Mouse (Mus musculus) forebrain, embryonic 10.5 days (tissue): Measurements from ENCODE around the gene Fads6. TPM values are rescaled to one million over a fixed set of nuclear protein-coding genes. Genes with fewer than 3 reads are reported as not detected.

Experiments used
- DNase-seq: peaks from one replicate; pipeline ENCODE4 v3.0.0-alpha.2; 2017; ENCODE audit warnings: low spot score; ENCODE audit errors: extremely low spot score
- H3K27ac ChIP-seq: fragments of 300-500 bp; sonication (generic); 2 replicates; pipeline ENCODE4 v1.5.1; 2016; ENCODE audit warnings: mild to moderate bottlenecking
- H3K27me3 ChIP-seq: fragments of 300-500 bp; sonication (generic); 2 replicates; pipeline ENCODE4 v1.6.1; 2016; ENCODE audit warnings: mild to moderate bottlenecking; ENCODE audit not compliant: poor library complexity, severe bottlenecking
- H3K36me3 ChIP-seq: fragments of 300-500 bp; sonication (generic); replicated peaks from 2 replicates; pipeline ENCODE4 v1.6.1; 2016; ENCODE audit warnings: mild to moderate bottlenecking, moderate library complexity
- H3K4me1 ChIP-seq: fragments of 300-500 bp; sonication (generic); 2 replicates; pipeline ENCODE4 v1.6.1; 2016
- H3K4me3 ChIP-seq: fragments of 300-500 bp; sonication (generic); 2 replicates; pipeline ENCODE4 v1.5.1; 2016; ENCODE audit warnings: mild to moderate bottlenecking, moderate library complexity
- H3K9me3 ChIP-seq: fragments of 300-500 bp; sonication (generic); 2 replicates; pipeline ENCODE4 v1.6.1; 2016; ENCODE audit warnings: mild to moderate bottlenecking, moderate library complexity
- WGBS: fragments of 180-500 bp; shearing (Covaris S2); methylation state at CpG from one replicate; pipeline ENCODE4 v1.1.7; 2016; 5-methylcytosine and 5-hydroxymethylcytosine counted together
- polyA plus RNA-seq: library from polyadenylated mRNA; unstranded; fragments of >200 nt; fragmentation: Nextera tagmentation; extraction: Ambion mirVana; gene quantifications from 2 replicates; pipeline ENCODE4 v1.2.1, GENCODE M21; 2016

Fads6 gene
- polyA plus RNA-seq, 1 experiment from 2014 or later, result 0.45 TPM

GRCm38 (mm10) chr11:115282723-115283485 lies 14.6 kb downstream of the Fads6 start:
- peaks cover 8% of the 10 kb centered on the region for H3K4me1 ChIP-seq
- 89% methylated on average over 8 of the region's 8 CpGs for WGBS
- DNase-seq, result no peak
- no peaks in the 10 kb centered on the region for H3K27me3 ChIP-seq
- no peak overlapping the region for H3K4me3 ChIP-seq
- no peak overlapping the region for H3K27ac ChIP-seq
- H3K36me3 ChIP-seq, result no peaks in the 10 kb centered on the region
- H3K9me3 ChIP-seq, result no peaks in the 10 kb centered on the region

GRCm38 (mm10) chr11:115282295-115282694 lies 15.2 kb downstream of the Fads6 start:
- Histone ChIP-seq H3K27me3 (no peaks in the 10 kb centered on the region), H3K4me1 (peaks cover 11% of the 10 kb centered on the region), H3K36me3 (no peaks in the 10 kb centered on the region), H3K9me3 (no peaks in the 10 kb centered on the region), H3K27ac (no peak overlapping the region), H3K4me3 (no peak overlapping the region)
- no peak for DNase-seq
- 78% methylated on average over 8 of the region's 8 CpGs for WGBS

GRCm38 (mm10) chr11:115279726-115280125 lies 17.7 kb downstream of the Fads6 start:
- no peaks in the 10 kb centered on the region for H3K27me3 ChIP-seq
- H3K4me1 ChIP-seq, result peaks cover 29% of the 10 kb centered on the region

GRCm38 (mm10) chr11:115278176-115278575 lies 19.3 kb downstream of the Fads6 start:
- Histone ChIP-seq H3K4me1 (peaks cover 39% of the 10 kb centered on the region), H3K27me3 (no peaks in the 10 kb centered on the region), H3K27ac (no peak overlapping the region), H3K9me3 (no peaks in the 10 kb centered on the region), H3K36me3 (no peaks in the 10 kb centered on the region), H3K4me3 (peak overlapping the region; percentile 82)
- 75% methylated on average over 6 of the region's 6 CpGs for WGBS
- DNase-seq, result no peak

More at GRCm38 (mm10) chr11:115279726-115280125, 17.7 kb downstream of the Fads6 start:
- no peaks in the 10 kb centered on the region for H3K36me3 ChIP-seq
- 71% methylated on average over 1 of the region's 1 CpGs for WGBS
- no peak for DNase-seq
- H3K9me3 ChIP-seq, result no peaks in the 10 kb centered on the region
- H3K27ac ChIP-seq, result no peak overlapping the region
- H3K4me3 ChIP-seq, result no peak overlapping the region

GRCm38 (mm10) chr11:115277604-115277975 lies 19.9 kb downstream of the Fads6 start:
- DNase-seq, result no peak
- no peaks in the 10 kb centered on the region for H3K36me3 ChIP-seq
- peak overlapping the region; percentile 93 for H3K27ac ChIP-seq
- peaks cover 44% of the 10 kb centered on the region for H3K4me1 ChIP-seq
- peak overlapping the region; percentile 82 for H3K4me3 ChIP-seq
- 19% methylated on average over 7 of the region's 7 CpGs for WGBS
- no peaks in the 10 kb centered on the region for H3K27me3 ChIP-seq
- H3K9me3 ChIP-seq, result no peaks in the 10 kb centered on the region

- no peaks in the 10 kb centered on the region for H3K27me3 ChIP-seq
- peak within 1 kb of the TSS; percentile 82 for H3K4me3 ChIP-seq
- WGBS, result under 1% methylated on average over 42 of the region's 42 CpGs
- H3K36me3 ChIP-seq, result no peaks in the 10 kb centered on the region
- no peaks in the 10 kb centered on the region for H3K9me3 ChIP-seq
- peak; percentile 98 for DNase-seq
- H3K4me1 ChIP-seq, result peaks cover 44% of the 10 kb centered on the region
- peak within 1 kb of the TSS; percentile 93 for H3K27ac ChIP-seq
Measured at GRCm38 (mm10) chr11:115276780-115277603, 20.5 kb downstream of the Fads6 start, which contains the start of gene Fdxr. Gene Fdxr (minus strand): TSS chr11:115277050.

- 55% methylated on average over 3 of the region's 3 CpGs for WGBS
Measured at GRCm38 (mm10) chr11:115275954-115276353, 21.5 kb downstream of the Fads6 start.

GRCm38 (mm10) chr11:115275509-115275908 lies 22.0 kb downstream of the Fads6 start:
- WGBS, result 91% methylated on average over 6 of the region's 6 CpGs
- no peak overlapping the region for H3K27ac ChIP-seq
- H3K27me3 ChIP-seq, result no peaks in the 10 kb centered on the region
- H3K9me3 ChIP-seq, result no peaks in the 10 kb centered on the region
- peaks cover 53% of the 10 kb centered on the region for H3K4me1 ChIP-seq
- H3K4me3 ChIP-seq, result peak overlapping the region; percentile 82
- no peak for DNase-seq
- peaks cover 3% of the 10 kb centered on the region; the same call in 1 of the 2 replicates for H3K36me3 ChIP-seq

More at GRCm38 (mm10) chr11:115275954-115276353, 21.5 kb downstream of the Fads6 start:
- Histone ChIP-seq H3K9me3 (no peaks in the 10 kb centered on the region), H3K4me1 (peaks cover 49% of the 10 kb centered on the region), H3K36me3 (peaks cover 3% of the 10 kb centered on the region; the same call in 1 of the 2 replicates), H3K4me3 (peak overlapping the region; percentile 82), H3K27me3 (no peaks in the 10 kb centered on the region), H3K27ac (peak overlapping the region; percentile 93)
- no peak for DNase-seq

- no peaks in the 10 kb centered on the region for H3K9me3 ChIP-seq
- H3K27me3 ChIP-seq, result peaks cover 6% of the 10 kb centered on the region
- peaks cover 3% of the 10 kb centered on the region; the same call in 1 of the 2 replicates for H3K36me3 ChIP-seq
- no peak overlapping the region for H3K4me3 ChIP-seq
- 94% methylated on average over 6 of the region's 6 CpGs for WGBS
- peaks cover 60% of the 10 kb centered on the region for H3K4me1 ChIP-seq
- H3K27ac ChIP-seq, result no peak overlapping the region
- DNase-seq, result no peak
Measured at GRCm38 (mm10) chr11:115274771-115275170, 22.7 kb downstream of the Fads6 start.

GRCm38 (mm10) chr11:115274178-115274577 lies 23.3 kb downstream of the Fads6 start:
- Histone ChIP-seq H3K27ac (no peak overlapping the region), H3K4me3 (no peak overlapping the region), H3K27me3 (peaks cover 12% of the 10 kb centered on the region), H3K36me3 (peaks cover 9% of the 10 kb centered on the region), H3K9me3 (no peaks in the 10 kb centered on the region), H3K4me1 (peaks cover 60% of the 10 kb centered on the region)
- no peak for DNase-seq
- WGBS, result 89% methylated on average over 7 of the region's 7 CpGs

- Histone ChIP-seq H3K4me1 (peaks cover 60% of the 10 kb centered on the region), H3K4me3 (no peak overlapping the region), H3K9me3 (no peaks in the 10 kb centered on the region), H3K27me3 (peaks cover 16% of the 10 kb centered on the region), H3K36me3 (peaks cover 13% of the 10 kb centered on the region), H3K27ac (no peak overlapping the region)
- WGBS, result 73% methylated on average over 7 of the region's 7 CpGs
- DNase-seq, result no peak
Measured at GRCm38 (mm10) chr11:115273735-115274134, 23.7 kb downstream of the Fads6 start.

- Histone ChIP-seq H3K27ac (no peak overlapping the region), H3K4me1 (peaks cover 57% of the 10 kb centered on the region), H3K9me3 (no peaks in the 10 kb centered on the region), H3K4me3 (no peak overlapping the region), H3K36me3 (peaks cover 20% of the 10 kb centered on the region), H3K27me3 (peaks cover 24% of the 10 kb centered on the region)
- 81% methylated on average over 10 of the region's 10 CpGs for WGBS
- no peak for DNase-seq
Measured at GRCm38 (mm10) chr11:115272894-115273498, 24.5 kb downstream of the Fads6 start.
